Mouse (Mus musculus): ENCODE data around the gene Slc16a8. TPM values are rescaled to one million over a fixed set of nuclear protein-coding genes. Genes with fewer than 3 reads are reported as not detected.

Slc16a8 gene
- polyA plus RNA-seq, 2 experiments: not detected

- DNase-seq (ENCODE audit: low read depth in 3 of 3, low spot score in 3 of 3): no peak
- Histone ChIP-seq H3K9me3 (ENCODE audit: control insufficient read depth, low read length) (no peaks in the 10 kb centered on the region), H3K4me1 (replicated peaks; ENCODE audit: control insufficient read depth in 2 of 2, insufficient read depth in 2 of 2, low read length in 1 of 2) (no peaks in the 10 kb centered on the region), H3K36me3 (replicated peaks; ENCODE audit: control insufficient read depth, insufficient read depth, low read depth) (no peaks in the 10 kb centered on the region), H3K4me2 (ENCODE audit: low read depth) (no peak overlapping the region), H3K9ac (replicated peaks) (no peak overlapping the region), H3K4me3 (ENCODE audit: insufficient read depth in 1 of 2, low read depth in 2 of 2, low read length in 2 of 2) (no peak overlapping the region), H3K27ac (no peak overlapping the region), H3K27me3 (ENCODE audit: control insufficient read depth, insufficient read depth, low read length) (no peaks in the 10 kb centered on the region)
- 77% methylated on average over 3 of the region's 3 CpGs for WGBS (ENCODE audit: insufficient replicate concordance)
- no peak for ATAC-seq (ENCODE audit: insufficient read depth)
- TF ChIP-seq CTCF (IDR thresholded peaks at IDR 0.05; ENCODE audit: low read depth) (no peak), EP300 (IDR thresholded peaks at IDR 0.05; ENCODE audit: low read depth) (no peak)
Measured at GRCm38 (mm10) chr15:79290340-79290739, 35.8 kb upstream of the Slc16a8 start.

- Histone ChIP-seq H3K36me3 (replicated peaks; ENCODE audit: control insufficient read depth, insufficient read depth, low read depth) (no peaks in the 10 kb centered on the region), H3K27ac (no peak overlapping the region), H3K4me3 (ENCODE audit: insufficient read depth in 1 of 2, low read depth in 2 of 2, low read length in 2 of 2) (no peak overlapping the region), H3K9me3 (ENCODE audit: control insufficient read depth, low read length) (no peaks in the 10 kb centered on the region), H3K4me1 (replicated peaks; ENCODE audit: control insufficient read depth in 2 of 2, insufficient read depth in 2 of 2, low read length in 1 of 2) (no peaks in the 10 kb centered on the region), H3K27me3 (ENCODE audit: control insufficient read depth, insufficient read depth, low read length) (no peaks in the 10 kb centered on the region), H3K9ac (replicated peaks) (no peak overlapping the region), H3K4me2 (ENCODE audit: low read depth) (no peak overlapping the region)
- no peak for TF ChIP-seq EP300 (IDR thresholded peaks at IDR 0.05; ENCODE audit: low read depth)
- no peak for TF ChIP-seq CTCF (IDR thresholded peaks at IDR 0.05; ENCODE audit: low read depth)
- ATAC-seq (ENCODE audit: insufficient read depth): no peak
- WGBS (ENCODE audit: insufficient replicate concordance): 75% methylated on average over 12 of the region's 12 CpGs
- DNase-seq (ENCODE audit: low read depth in 3 of 3, low spot score in 3 of 3): no peak
Measured at GRCm38 (mm10) chr15:79289441-79289840, 34.9 kb upstream of the Slc16a8 start.

- no peak overlapping the region for H3K27ac ChIP-seq
- H3K4me2 ChIP-seq (ENCODE audit: low read depth): no peak overlapping the region
- H3K36me3 ChIP-seq (replicated peaks; ENCODE audit: control insufficient read depth, insufficient read depth, low read depth): no peaks in the 10 kb centered on the region
- no peak for ATAC-seq (ENCODE audit: insufficient read depth)
- no peaks in the 10 kb centered on the region for H3K4me1 ChIP-seq (replicated peaks; ENCODE audit: control insufficient read depth in 2 of 2, insufficient read depth in 2 of 2, low read length in 1 of 2)
- no peak for TF ChIP-seq CTCF (IDR thresholded peaks at IDR 0.05; ENCODE audit: low read depth)
- TF ChIP-seq EP300 (IDR thresholded peaks at IDR 0.05; ENCODE audit: low read depth): no peak
- no peak overlapping the region for H3K9ac ChIP-seq (replicated peaks)
- no peaks in the 10 kb centered on the region for H3K27me3 ChIP-seq (ENCODE audit: control insufficient read depth, insufficient read depth, low read length)
- no peaks in the 10 kb centered on the region for H3K9me3 ChIP-seq (ENCODE audit: control insufficient read depth, low read length)
- no peak for DNase-seq (ENCODE audit: low read depth in 3 of 3, low spot score in 3 of 3)
- WGBS (ENCODE audit: insufficient replicate concordance): 67% methylated on average over 3 of the region's 3 CpGs
- H3K4me3 ChIP-seq (ENCODE audit: insufficient read depth in 1 of 2, low read depth in 2 of 2, low read length in 2 of 2): no peak overlapping the region
Measured at GRCm38 (mm10) chr15:79288387-79288786, 33.8 kb upstream of the Slc16a8 start.

- Histone ChIP-seq H3K27me3 (ENCODE audit: control insufficient read depth, insufficient read depth, low read length) (no peaks in the 10 kb centered on the region), H3K27ac (no peak overlapping the region), H3K36me3 (replicated peaks; ENCODE audit: control insufficient read depth, insufficient read depth, low read depth) (no peaks in the 10 kb centered on the region), H3K4me3 (ENCODE audit: insufficient read depth in 1 of 2, low read depth in 2 of 2, low read length in 2 of 2) (no peak overlapping the region), H3K9ac (replicated peaks) (no peak overlapping the region), H3K4me2 (ENCODE audit: low read depth) (no peak overlapping the region), H3K9me3 (ENCODE audit: control insufficient read depth, low read length) (no peaks in the 10 kb centered on the region), H3K4me1 (replicated peaks; ENCODE audit: control insufficient read depth in 2 of 2, insufficient read depth in 2 of 2, low read length in 1 of 2) (peaks cover 0 to 2% of the 10 kb centered on the region in 2 experiments; a peak in 2 of 4 replicates)
- ATAC-seq (ENCODE audit: insufficient read depth) (no peak), DNase-seq (ENCODE audit: low read depth in 3 of 3, low spot score in 3 of 3) (no peak)
- WGBS (ENCODE audit: insufficient replicate concordance): 78% methylated on average over 7 of the region's 7 CpGs
- TF ChIP-seq CTCF (IDR thresholded peaks at IDR 0.05; ENCODE audit: low read depth): no peak
- no peak for TF ChIP-seq EP300 (IDR thresholded peaks at IDR 0.05; ENCODE audit: low read depth)
Measured at GRCm38 (mm10) chr15:79287091-79287490, 32.5 kb upstream of the Slc16a8 start.

GRCm38 (mm10) chr15:79286141-79286540 lies 31.6 kb upstream of the Slc16a8 start:
- Histone ChIP-seq H3K27me3 (ENCODE audit: control insufficient read depth, insufficient read depth, low read length) (no peaks in the 10 kb centered on the region), H3K4me1 (replicated peaks; ENCODE audit: control insufficient read depth in 2 of 2, insufficient read depth in 2 of 2, low read length in 1 of 2) (peaks cover 8 to 11% of the 10 kb centered on the region in 2 experiments), H3K9ac (replicated peaks) (no peak overlapping the region), H3K27ac (no peak overlapping the region), H3K9me3 (ENCODE audit: control insufficient read depth, low read length) (no peaks in the 10 kb centered on the region), H3K4me3 (ENCODE audit: insufficient read depth in 1 of 2, low read depth in 2 of 2, low read length in 2 of 2) (no peak overlapping the region), H3K4me2 (ENCODE audit: low read depth) (no peak overlapping the region), H3K36me3 (replicated peaks; ENCODE audit: control insufficient read depth, insufficient read depth, low read depth) (no peaks in the 10 kb centered on the region)
- ATAC-seq (ENCODE audit: insufficient read depth) (no peak), DNase-seq (ENCODE audit: low read depth in 3 of 3, low spot score in 3 of 3) (no peak)
- WGBS (ENCODE audit: insufficient replicate concordance): 67% methylated on average over 7 of the region's 7 CpGs
- TF ChIP-seq CTCF (IDR thresholded peaks at IDR 0.05; ENCODE audit: low read depth) (no peak), EP300 (IDR thresholded peaks at IDR 0.05; ENCODE audit: low read depth) (no peak)
